Mouse (Mus musculus): Measurements from ENCODE around the gene Rnf25. TPM values are rescaled to one million over a fixed set of nuclear protein-coding genes. Genes with fewer than 3 reads are reported as not detected.
A peak's percentile ranks its signal among the peaks of the same experiment; 100 is the strongest.

Gene Rnf25
- total and polyA plus RNA-seq, 2 experiments from 2014 or later = 16.5 to 37.4 TPM

DNA sequence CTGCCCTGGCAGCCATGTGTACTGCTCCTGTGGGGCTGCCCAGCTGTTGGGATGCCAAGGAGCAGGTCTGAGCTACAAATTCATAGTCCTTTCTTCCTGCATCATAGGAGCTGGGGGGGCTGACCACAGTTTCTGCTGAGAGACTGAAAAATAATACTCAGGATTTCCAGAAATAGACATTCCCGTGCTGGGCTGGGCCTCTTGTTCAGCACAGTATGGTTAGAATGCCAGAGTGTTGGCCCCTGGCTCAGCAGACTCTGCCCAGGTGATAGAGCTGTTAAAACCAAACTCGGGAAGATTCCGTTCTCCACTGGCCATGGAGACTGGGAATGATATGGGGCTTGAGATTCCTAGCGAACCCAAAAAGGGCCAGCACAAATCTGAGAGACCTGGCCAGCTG lies 24.9 kb upstream of the Rnf25 start:
- no peak overlapping the region for H3K9ac ChIP-seq (replicated peaks; ENCODE audit: low read depth, low read length)
- ATAC-seq (ENCODE audit: insufficient read depth, low read depth) = no peak
- H3K4me2 ChIP-seq (ENCODE audit: low read depth, low read length) = no peak overlapping the region
- no peak overlapping the region for H3K27ac ChIP-seq (ENCODE audit: low read depth)
- H3K4me3 ChIP-seq (ENCODE audit: low read depth, low read length) = no peak overlapping the region
- no peak for TF ChIP-seq EP300 (IDR thresholded peaks at IDR 0.05; ENCODE audit: low read depth)
- TF ChIP-seq CTCF (IDR thresholded peaks at IDR 0.05; ENCODE audit: low read depth) = no peak
- 55% methylated on average over 4 of the region's 4 CpGs for WGBS
- H3K27me3 ChIP-seq (ENCODE audit: control insufficient read depth, insufficient read depth, low read length) = no peaks in the 10 kb centered on the region
- no peak for DNase-seq (ENCODE audit: low spot score)
- no peaks in the 10 kb centered on the region for H3K4me1 ChIP-seq (ENCODE audit: control insufficient read depth, insufficient read depth)
- H3K36me3 ChIP-seq (replicated peaks; ENCODE audit: control insufficient read depth, insufficient read depth, low read length) = no peaks in the 10 kb centered on the region
- no peaks in the 10 kb centered on the region for H3K9me3 ChIP-seq (replicated peaks; ENCODE audit: control insufficient read depth, low read length)

DNA sequence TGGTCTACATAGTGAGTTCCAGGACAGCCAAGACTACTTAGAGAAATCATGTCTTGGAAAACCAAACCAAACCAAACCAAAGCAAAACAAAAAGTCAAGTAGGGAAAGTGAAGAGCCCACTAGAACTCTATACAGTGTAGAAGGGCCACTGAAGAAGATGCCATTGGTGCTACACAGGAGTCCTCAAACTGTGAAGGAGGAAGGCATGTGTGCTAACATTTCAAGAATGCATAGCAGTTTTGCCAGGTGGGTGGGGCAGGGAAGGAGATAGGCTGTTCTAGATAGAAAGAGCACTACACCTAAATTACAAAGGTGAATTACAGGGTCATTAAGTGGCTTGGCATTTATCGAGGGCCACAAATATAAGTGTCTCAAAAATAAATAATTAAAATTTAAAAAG lies 23.0 kb upstream of the Rnf25 start:
- no peak overlapping the region for H3K4me2 ChIP-seq (ENCODE audit: low read depth, low read length)
- no peaks in the 10 kb centered on the region for H3K4me1 ChIP-seq (ENCODE audit: control insufficient read depth, insufficient read depth)
- no peak overlapping the region for H3K27ac ChIP-seq (ENCODE audit: low read depth)
- H3K36me3 ChIP-seq (replicated peaks; ENCODE audit: control insufficient read depth, insufficient read depth, low read length) = no peaks in the 10 kb centered on the region
- no peak overlapping the region for H3K4me3 ChIP-seq (ENCODE audit: low read depth, low read length)
- DNase-seq (ENCODE audit: low spot score) (no peak), ATAC-seq (ENCODE audit: insufficient read depth, low read depth) (no peak)
- H3K9ac ChIP-seq (replicated peaks; ENCODE audit: low read depth, low read length) = no peak overlapping the region
- TF ChIP-seq CTCF (IDR thresholded peaks at IDR 0.05; ENCODE audit: low read depth) (no peak), EP300 (IDR thresholded peaks at IDR 0.05; ENCODE audit: low read depth) (no peak)
- H3K9me3 ChIP-seq (replicated peaks; ENCODE audit: control insufficient read depth, low read length) = no peaks in the 10 kb centered on the region
- no peaks in the 10 kb centered on the region for H3K27me3 ChIP-seq (ENCODE audit: control insufficient read depth, insufficient read depth, low read length)
- 85% methylated on average over 1 of the region's 1 CpGs for WGBS

- no peak for TF ChIP-seq CTCF (IDR thresholded peaks at IDR 0.05; ENCODE audit: low read depth)
- no peak for TF ChIP-seq EP300 (IDR thresholded peaks at IDR 0.05; ENCODE audit: low read depth)
- H3K27ac ChIP-seq (ENCODE audit: low read depth) = peak overlapping the region; percentile 69
- H3K9ac ChIP-seq (replicated peaks; ENCODE audit: low read depth, low read length) = peak overlapping the region; percentile 70
- H3K27me3 ChIP-seq (ENCODE audit: control insufficient read depth, insufficient read depth, low read length) = no peaks in the 10 kb centered on the region
- H3K36me3 ChIP-seq (replicated peaks; ENCODE audit: control insufficient read depth, insufficient read depth, low read length) = peaks cover 24% of the 10 kb centered on the region
- ATAC-seq (ENCODE audit: insufficient read depth, low read depth) (peak; percentile 64), DNase-seq (ENCODE audit: low spot score) (no peak)
- peak overlapping the region; percentile 80 for H3K4me2 ChIP-seq (ENCODE audit: low read depth, low read length)
- H3K4me3 ChIP-seq (ENCODE audit: low read depth, low read length) = peak overlapping the region; percentile 78
- H3K4me1 ChIP-seq (ENCODE audit: control insufficient read depth, insufficient read depth) = peaks cover 10% of the 10 kb centered on the region; the same call in 1 of the 2 replicates
- WGBS = 8% methylated on average over 26 of the region's 26 CpGs
- no peaks in the 10 kb centered on the region for H3K9me3 ChIP-seq (replicated peaks; ENCODE audit: control insufficient read depth, low read length)
Observed at GRCm38 (mm10) chr1:74600501-74601266, 513 bp downstream of the Rnf25 start.

DNA sequence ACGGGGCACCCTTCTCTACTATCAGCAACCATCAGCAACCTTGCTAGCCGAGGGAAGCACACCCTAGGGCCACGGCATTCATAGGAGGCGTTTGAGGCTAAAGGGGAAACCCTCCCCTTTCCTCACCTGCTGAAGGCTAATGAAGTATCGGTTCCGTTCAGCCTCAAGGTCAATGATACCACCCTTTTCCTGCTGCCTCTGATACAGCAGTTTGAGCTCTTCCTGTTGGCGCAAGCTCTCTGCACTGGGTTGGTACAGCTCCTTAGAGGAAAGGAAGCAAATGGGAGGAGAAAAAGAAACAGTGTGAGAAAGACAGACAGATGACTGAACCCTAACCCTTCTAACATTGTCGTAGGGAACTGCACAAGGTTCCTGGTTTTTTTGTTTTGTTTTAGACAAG lies 6.8 kb downstream of the Rnf25 start:
- Histone ChIP-seq H3K4me3 (ENCODE audit: low read depth, low read length) (no peak overlapping the region), H3K36me3 (replicated peaks; ENCODE audit: control insufficient read depth, insufficient read depth, low read length) (peaks cover 71% of the 10 kb centered on the region)

GRCm38 (mm10) chr1:74587773-74588445 lies 13.3 kb downstream of the Rnf25 start, which contains the start of the genes Zfp142 and Bcs1l:
Zfp142 (minus strand) TSS chr1:74588246.
Bcs1l (plus strand) TSS chr1:74588289.
- Histone ChIP-seq H3K4me1 (ENCODE audit: control insufficient read depth, insufficient read depth) (peaks cover 25% of the 10 kb centered on the region), H3K9ac (replicated peaks; ENCODE audit: low read depth, low read length) (peak within 1 kb of the TSS; percentile 70), H3K4me2 (ENCODE audit: low read depth, low read length) (peak within 1 kb of the TSS; percentile 92), H3K27ac (ENCODE audit: low read depth) (peak within 1 kb of the TSS; percentile 71), H3K36me3 (replicated peaks; ENCODE audit: control insufficient read depth, insufficient read depth, low read length) (peaks cover 26% of the 10 kb centered on the region), H3K27me3 (ENCODE audit: control insufficient read depth, insufficient read depth, low read length) (no peaks in the 10 kb centered on the region), H3K9me3 (replicated peaks; ENCODE audit: control insufficient read depth, low read length) (no peaks in the 10 kb centered on the region), H3K4me3 (ENCODE audit: low read depth, low read length) (peak within 1 kb of the TSS; percentile 79)
- WGBS = under 1% methylated on average over 39 of the region's 48 CpGs
- TF ChIP-seq CTCF (IDR thresholded peaks at IDR 0.05; ENCODE audit: low read depth) = peak; percentile 9
- TF ChIP-seq EP300 (IDR thresholded peaks at IDR 0.05; ENCODE audit: low read depth) = peak; percentile 93
- DNase-seq (ENCODE audit: low spot score) (peak; percentile 100), ATAC-seq (ENCODE audit: insufficient read depth, low read depth) (peak; percentile 98)

More for the DNA sequence above, 6.8 kb downstream of the Rnf25 start:
- 72% methylated on average over 8 of the region's 8 CpGs for WGBS
- no peak for TF ChIP-seq EP300 (IDR thresholded peaks at IDR 0.05; ENCODE audit: low read depth)
- TF ChIP-seq CTCF (IDR thresholded peaks at IDR 0.05; ENCODE audit: low read depth) = no peak
- Histone ChIP-seq H3K27me3 (ENCODE audit: control insufficient read depth, insufficient read depth, low read length) (no peaks in the 10 kb centered on the region), H3K27ac (ENCODE audit: low read depth) (no peak overlapping the region), H3K9me3 (replicated peaks; ENCODE audit: control insufficient read depth, low read length) (no peaks in the 10 kb centered on the region), H3K4me1 (ENCODE audit: control insufficient read depth, insufficient read depth) (no peaks in the 10 kb centered on the region), H3K4me2 (ENCODE audit: low read depth, low read length) (no peak overlapping the region), H3K9ac (replicated peaks; ENCODE audit: low read depth, low read length) (no peak overlapping the region)
- ATAC-seq (ENCODE audit: insufficient read depth, low read depth) (no peak), DNase-seq (ENCODE audit: low spot score) (no peak)
